Mouse (Mus musculus): ENCODE results near the gene Lsm14b.

Lsm14b gene

GRCm38 (mm10) chr2:180069770-180070480, 45.1 kb downstream of the Lsm14b start:
- no peak for DNase-seq

GRCm38 (mm10) chr2:180070481-180071453, 46.0 kb downstream of the Lsm14b start, which contains the start of gene Mtg2:
TSS of gene Mtg2 (plus strand) at chr2:180070588.
- peak; percentile 95 for DNase-seq

GRCm38 (mm10) chr2:180071671-180072070, 46.9 kb downstream of the Lsm14b start:
- DNase-seq = no peak

- DNase-seq = no peak
Measured at GRCm38 (mm10) chr2:180072886-180073285, 48.1 kb downstream of the Lsm14b start.

GRCm38 (mm10) chr2:180077622-180078021, 52.8 kb downstream of the Lsm14b start:
- no peak for DNase-seq

GRCm38 (mm10) chr2:180080680-180081079, 55.9 kb downstream of the Lsm14b start:
- no peak for DNase-seq

- DNase-seq = no peak
Measured at GRCm38 (mm10) chr2:180083063-180083462, 58.3 kb downstream of the Lsm14b start.

- no peak for DNase-seq
Measured at GRCm38 (mm10) chr2:180084565-180084964, 59.8 kb downstream of the Lsm14b start.

Data from retina, postnatal 1 day (tissue).